Mouse (Mus musculus) NIH3T3 (cell line): ENCODE measurements around the gene Tprn.

Experiments used
- DNase-seq: peaks from one replicate; pipeline ENCODE4 v3.0.0-alpha.2; 2012; ENCODE audit warnings: low read depth

Gene Tprn

GRCm38 (mm10) chr2:25265897-25266656 is 3.7 kb downstream of the Tprn start:
- no peak for DNase-seq

GRCm38 (mm10) chr2:25266720-25267119 is 4.3 kb downstream of the Tprn start:
- no peak for DNase-seq

GRCm38 (mm10) chr2:25267241-25267640 is 4.8 kb downstream of the Tprn start:
- DNase-seq, result no peak

DNA sequence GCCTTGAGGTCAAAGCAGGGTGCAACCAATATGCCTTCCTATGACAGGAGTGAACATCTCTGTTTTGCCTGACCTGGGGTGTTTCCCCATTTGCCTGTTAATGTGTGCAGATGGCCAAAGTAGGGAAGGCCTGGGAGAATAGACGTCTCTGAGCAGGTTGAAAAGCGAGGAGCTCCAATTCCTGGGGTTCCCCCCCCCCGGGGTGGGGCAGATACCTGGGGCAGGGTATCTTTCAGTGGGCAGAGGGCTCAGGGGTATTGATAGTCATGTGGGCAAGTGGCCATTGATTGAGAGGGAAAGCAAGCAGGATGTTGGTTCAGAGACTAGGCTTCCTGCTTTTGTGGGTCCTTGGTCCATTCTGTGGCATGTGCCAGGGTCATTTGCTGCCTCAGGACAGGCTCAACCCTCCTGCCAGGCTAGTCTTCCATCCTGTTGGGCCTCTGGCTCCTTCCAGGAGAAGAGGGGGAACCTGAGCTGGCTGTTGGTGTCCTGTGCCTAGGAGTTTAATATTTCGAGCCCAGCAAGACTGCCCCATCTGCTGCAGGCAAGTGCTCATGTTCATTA is 5.4 kb downstream of the Tprn start:
- no peak for DNase-seq

- DNase-seq, result peak; percentile 99
These were observed 9.6 kb downstream of the Tprn start, which contains the start of the genes Ssna1 and Anapc2 for GRCm38 (mm10) chr2:25271827-25272511. TSS of gene Ssna1 (minus strand) at chr2:25272438. TSS of gene Anapc2 (plus strand) at chr2:25272478.

DNA sequence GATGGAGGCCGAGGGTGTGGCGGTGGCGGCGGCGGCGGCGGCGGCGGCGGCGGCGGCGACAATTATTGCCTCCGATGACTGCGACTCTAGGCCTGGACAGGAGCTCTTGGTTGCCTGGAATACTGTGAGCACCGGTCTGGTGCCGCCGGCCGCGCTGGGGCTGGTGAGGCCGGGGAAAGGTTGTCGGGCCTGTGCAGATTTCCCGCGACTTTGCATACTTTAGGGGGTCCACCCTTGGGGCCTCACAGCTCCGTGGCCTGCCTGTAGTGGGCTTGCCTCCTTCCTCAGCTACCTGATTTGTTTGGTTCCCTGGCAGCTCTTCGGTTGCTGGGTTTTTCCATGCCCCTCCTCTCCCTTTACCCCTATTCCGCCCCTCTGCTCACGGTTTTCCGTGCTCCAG is 10.1 kb downstream of the Tprn start:
- no peak for DNase-seq

- DNase-seq, result no peak
These were observed 10.6 kb downstream of the Tprn start for GRCm38 (mm10) chr2:25273010-25273409.

DNA sequence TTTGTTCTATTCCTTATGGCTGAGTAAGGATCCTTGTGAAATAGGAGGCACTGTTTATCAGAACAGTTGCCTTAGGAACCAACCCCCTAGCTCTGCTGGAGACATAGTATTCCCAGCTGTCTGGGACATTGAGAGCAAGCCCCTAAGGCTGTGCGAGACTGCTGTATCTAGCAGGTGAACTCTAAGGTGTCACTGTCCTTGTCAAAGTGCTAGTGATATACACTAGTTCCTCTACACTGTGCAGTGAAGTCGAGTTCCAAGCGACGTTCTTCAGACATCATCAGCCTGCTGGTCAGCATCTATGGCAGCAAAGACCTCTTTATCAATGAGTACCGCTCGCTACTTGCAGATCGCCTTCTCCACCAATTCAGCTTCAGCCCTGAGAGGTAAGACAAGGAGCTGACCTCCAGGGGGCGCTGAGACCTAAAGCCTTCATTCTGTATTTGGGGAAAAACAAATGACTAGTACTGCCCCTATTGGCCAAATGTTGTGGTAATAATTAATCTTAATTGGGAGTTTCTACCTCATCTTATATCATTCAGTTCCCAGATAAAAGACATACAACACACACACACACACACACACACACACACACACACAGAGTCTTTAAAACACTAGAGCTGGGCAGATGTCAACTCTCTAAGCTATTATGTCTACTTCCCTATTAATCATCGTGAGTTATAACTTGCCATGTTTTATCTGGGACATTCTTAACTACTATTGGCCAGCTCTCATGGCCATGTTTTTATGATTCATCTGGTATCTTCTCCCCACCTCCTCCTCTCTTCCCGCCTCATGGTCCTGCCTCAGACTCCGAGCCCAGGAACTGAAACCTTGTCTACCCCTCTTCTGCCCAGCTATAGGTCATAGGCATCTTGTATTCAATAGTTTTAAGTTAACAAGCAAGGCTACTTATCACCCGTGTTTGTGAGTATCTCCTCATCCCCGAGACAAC is 16.8 kb downstream of the Tprn start:
- peak; percentile 89 for DNase-seq

- no peak for DNase-seq
These were observed 23.1 kb downstream of the Tprn start for GRCm38 (mm10) chr2:25285551-25285950.

DNA sequence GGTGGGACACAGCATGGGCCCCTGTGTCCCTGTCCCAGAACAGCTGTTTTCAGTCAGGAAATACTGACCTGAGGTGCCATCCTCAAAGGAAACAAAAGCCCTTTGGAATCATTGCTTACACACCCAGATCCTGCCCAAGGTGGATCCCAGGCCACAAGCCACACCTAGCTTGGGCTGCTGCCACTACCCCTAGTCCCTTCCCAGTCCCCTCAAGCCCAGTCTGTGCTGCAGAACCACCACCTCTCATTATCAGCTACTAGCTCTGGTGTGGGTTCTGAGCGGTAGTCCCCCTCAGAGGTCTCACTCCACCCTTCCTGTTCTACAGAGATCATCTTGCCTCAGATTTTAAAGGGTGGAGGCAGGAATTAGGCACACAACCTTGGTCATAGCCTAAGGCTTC is 23.9 kb downstream of the Tprn start:
- no peak for DNase-seq

DNA sequence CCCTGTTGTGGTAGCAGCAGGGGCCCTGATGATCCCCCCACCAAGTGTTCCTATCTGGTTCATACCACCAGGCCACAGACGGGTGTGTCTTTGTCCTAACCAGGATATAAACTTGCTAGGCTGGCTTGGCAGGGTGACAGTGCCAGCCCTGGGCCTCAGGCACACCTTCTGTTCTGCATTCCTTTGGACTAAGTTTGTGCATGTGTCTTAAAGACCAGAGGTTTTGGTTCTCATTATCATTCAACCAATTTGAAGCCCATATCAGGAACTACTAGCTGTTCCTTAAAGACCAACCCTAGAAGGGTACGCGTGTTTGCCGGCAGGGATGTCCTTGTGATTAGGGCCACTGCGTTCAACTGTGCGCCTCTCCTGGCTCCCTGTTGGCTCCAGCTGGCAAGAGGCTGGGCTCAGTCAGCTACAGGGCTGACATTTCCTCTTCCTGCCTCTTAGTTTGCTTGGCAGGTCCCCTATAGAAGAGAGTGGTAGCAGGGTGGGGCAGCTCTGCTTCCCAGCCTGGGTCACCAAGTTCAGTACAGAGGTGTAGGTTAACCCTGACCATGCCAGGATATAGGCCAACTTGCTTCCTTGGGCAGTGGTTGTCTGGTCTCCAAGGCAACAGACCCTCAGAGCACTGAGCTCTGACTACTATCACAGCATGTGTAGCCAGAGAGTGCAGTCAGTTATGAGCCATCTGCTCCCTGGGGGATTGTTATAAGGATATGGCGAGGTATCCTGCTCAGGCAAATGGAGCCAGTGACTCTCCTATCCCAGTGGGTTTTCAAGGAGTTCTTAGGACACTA is 24.6 kb downstream of the Tprn start:
- DNase-seq, result no peak

- DNase-seq, result no peak
These were observed 25.7 kb downstream of the Tprn start, which contains the start of gene Tmem210 for GRCm38 (mm10) chr2:25287927-25288649. TSS of gene Tmem210 (plus strand) at chr2:25288145.

- no peak for DNase-seq
These were observed 26.4 kb downstream of the Tprn start for GRCm38 (mm10) chr2:25288734-25289345.

- DNase-seq, result no peak
These were observed 27.2 kb downstream of the Tprn start, which contains the start of gene Lrrc26 for GRCm38 (mm10) chr2:25289651-25290050. TSS of gene Lrrc26 (plus strand) at chr2:25289915.

DNA sequence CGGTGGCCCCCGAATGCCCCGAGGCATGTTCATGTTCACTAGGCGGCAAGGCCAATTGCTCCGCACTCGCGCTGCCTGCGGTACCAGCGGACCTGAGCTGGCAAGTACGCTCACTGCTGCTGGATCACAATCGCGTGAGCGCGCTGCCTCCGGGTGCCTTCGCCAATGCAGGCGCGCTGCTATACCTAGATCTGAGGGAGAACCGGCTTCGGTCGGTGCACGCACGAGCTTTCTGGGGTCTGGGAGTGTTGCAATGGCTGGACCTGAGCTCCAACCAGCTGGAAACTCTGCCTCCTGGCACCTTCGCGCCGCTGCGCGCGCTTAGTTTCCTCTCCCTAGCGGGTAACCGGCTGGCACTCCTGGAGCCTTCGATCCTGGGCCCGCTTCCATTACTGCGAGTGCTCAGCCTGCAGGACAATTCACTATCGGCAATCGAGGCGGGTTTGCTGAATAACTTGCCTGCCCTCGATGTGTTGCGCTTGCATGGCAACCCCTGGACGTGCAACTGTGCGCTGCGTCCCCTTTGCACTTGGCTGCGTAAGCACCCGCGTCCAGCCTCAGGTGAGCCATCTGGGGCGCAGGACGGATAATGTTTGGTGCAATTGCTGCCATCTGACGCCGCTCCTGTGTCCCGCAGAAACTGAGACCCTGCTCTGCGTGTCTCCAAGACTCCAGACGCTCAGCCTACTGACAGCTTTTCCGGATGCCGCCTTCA is 27.8 kb downstream of the Tprn start:
- no peak for DNase-seq

GRCm38 (mm10) chr2:25290816-25291130 is 28.4 kb downstream of the Tprn start:
- no peak for DNase-seq

DNA sequence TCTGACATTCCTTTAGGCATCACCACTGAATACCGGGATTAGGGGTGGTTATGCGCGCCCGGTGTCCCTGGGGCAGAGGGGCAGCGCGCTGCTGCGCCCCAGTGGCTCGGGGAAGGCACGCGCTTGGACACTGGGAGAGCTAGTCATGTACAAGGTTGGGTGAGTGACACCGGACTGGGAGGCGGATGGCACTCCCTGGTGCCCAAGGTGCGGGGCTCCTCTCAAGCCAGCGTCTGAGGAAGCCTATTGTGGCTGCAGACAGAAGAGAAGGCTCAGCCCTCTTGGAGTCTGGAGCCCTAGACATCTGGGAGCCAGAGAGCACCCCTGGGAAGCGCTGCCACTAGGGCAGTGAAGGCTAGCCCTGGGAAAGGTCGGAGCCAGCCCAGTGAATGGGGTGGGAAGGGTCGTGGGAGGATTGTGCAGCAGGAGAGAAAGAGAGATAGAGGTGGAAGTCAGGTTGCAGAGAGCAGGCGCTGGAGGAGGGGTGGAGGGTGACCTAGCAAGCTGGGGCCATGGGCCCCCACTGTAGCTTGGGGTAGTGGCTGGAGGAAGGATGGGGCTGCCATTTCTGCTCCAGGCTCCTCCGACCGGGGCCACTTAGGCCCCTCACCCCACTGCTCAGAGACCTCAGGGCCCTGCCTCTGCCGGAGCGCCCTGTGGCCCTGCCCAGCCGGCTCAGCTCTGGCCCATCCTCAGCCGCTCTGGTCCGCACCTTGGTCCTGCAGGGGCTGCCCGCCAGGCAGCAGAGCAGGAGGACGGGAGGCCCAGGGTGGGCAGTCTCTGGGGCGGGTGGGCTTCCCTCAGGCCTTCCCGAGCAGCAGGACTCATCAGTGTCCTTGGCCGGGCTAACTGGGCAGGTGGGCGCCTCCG is 29.0 kb downstream of the Tprn start:
- DNase-seq, result no peak

DNA sequence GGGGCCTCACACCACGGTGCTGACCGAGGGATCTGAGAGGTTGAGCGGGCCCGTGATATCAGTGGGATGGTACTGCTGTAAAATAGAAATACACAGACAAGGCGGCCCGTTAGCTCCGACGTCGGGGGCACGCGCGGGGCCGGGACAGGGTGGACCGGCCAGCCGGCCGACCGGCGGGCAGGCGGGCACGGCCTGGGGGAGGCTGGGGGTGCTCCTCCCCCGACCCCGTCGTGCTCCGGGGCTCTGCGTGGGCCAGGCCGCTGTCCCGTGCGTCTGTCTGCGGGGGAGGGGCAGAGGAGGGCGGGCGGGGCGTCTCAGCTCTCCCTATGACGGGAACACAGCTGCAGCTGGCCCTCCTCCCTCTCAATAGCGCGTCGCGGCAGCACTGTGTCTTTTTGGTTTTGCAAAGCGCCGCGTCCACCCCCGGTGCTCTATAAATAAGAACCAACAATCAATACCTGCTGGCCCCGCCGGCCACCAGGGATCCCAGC is 29.7 kb downstream of the Tprn start:
- DNase-seq, result peak; percentile 71
